Mouse (Mus musculus) limb, embryonic 13.5 days (tissue): ENCODE measurements around the gene Cacnb4. TPM values are rescaled to one million over a fixed set of nuclear protein-coding genes. Genes with fewer than 3 reads are reported as not detected.

Source experiments
- ATAC-seq: fragments of 200-750 bp; cut with Nextera tagmentation; 2 replicates; pipeline ENCODE4 v1.8.0; 2017; ENCODE audit warnings: low read depth, moderate number of reproducible peaks, moderate TSS enrichment; ENCODE audit not compliant: low FRiP score
- H3K27ac ChIP-seq: fragments of 300-500 bp; sonication (generic); 2 replicates; pipeline ENCODE4 v1.5.1; 2015; ENCODE audit warnings: inconsistent platforms, mild to moderate bottlenecking, moderate library complexity
- H3K27me3 ChIP-seq: fragments of 300-500 bp; sonication (generic); 2 replicates; pipeline ENCODE4 v1.6.1; 2015; ENCODE audit warnings: mild to moderate bottlenecking, inconsistent platforms
- H3K36me3 ChIP-seq: fragments of 300-500 bp; sonication (generic); 2 replicates; pipeline ENCODE4 v1.6.1; 2015; ENCODE audit warnings: inconsistent platforms, mild to moderate bottlenecking, moderate library complexity
- H3K4me1 ChIP-seq: fragments of 300-500 bp; sonication (generic); 2 replicates; pipeline ENCODE4 v1.6.1; 2015; ENCODE audit warnings: inconsistent platforms
- H3K4me2 ChIP-seq: fragments of 300-500 bp; sonication (generic); replicated peaks from 2 replicates; pipeline ENCODE4 v1.6.1; 2015; ENCODE audit warnings: inconsistent platforms, mild to moderate bottlenecking, moderate library complexity
- H3K4me3 ChIP-seq: fragments of 300-500 bp; sonication (generic); 2 replicates; pipeline ENCODE4 v1.5.1; 2015; ENCODE audit warnings: moderate library complexity, mild to moderate bottlenecking, inconsistent platforms
- H3K9ac ChIP-seq: fragments of 300-500 bp; sonication (generic); 2 replicates; pipeline ENCODE4 v1.6.1; 2015; ENCODE audit warnings: mild to moderate bottlenecking, inconsistent platforms
- H3K9me3 ChIP-seq: fragments of 300-500 bp; sonication (generic); 2 replicates; pipeline ENCODE4 v1.6.1; 2016; ENCODE audit warnings: inconsistent platforms
- WGBS: fragments of 180-500 bp; shearing (Covaris S2); methylation state at CpG from one replicate; pipeline ENCODE4 v1.1.7; 2015; 5-methylcytosine and 5-hydroxymethylcytosine counted together
- polyA plus RNA-seq: library from polyadenylated mRNA; unstranded; fragments of >200 nt; fragmentation: Nextera tagmentation; extraction: Ambion mirVana; gene quantifications from 2 replicates; pipeline ENCODE4 v1.2.1, GENCODE M21; 2015

The Cacnb4 gene
- polyA plus RNA-seq, 1 experiment from 2014 or later, result 1.6 TPM

- ATAC-seq, result no peak
- H3K36me3 ChIP-seq, result no peaks in the 10 kb centered on the region
- WGBS, result 94% methylated on average over 11 of the region's 11 CpGs
- no peak overlapping the region for H3K9ac ChIP-seq
- no peak overlapping the region for H3K4me2 ChIP-seq
- no peak overlapping the region for H3K4me3 ChIP-seq
- no peaks in the 10 kb centered on the region for H3K9me3 ChIP-seq
- no peak overlapping the region for H3K27ac ChIP-seq
- H3K27me3 ChIP-seq, result peaks cover 6% of the 10 kb centered on the region; the same call in 1 of the 2 replicates
- H3K4me1 ChIP-seq, result peaks cover 11% of the 10 kb centered on the region
These were observed 202.1 kb downstream of the Cacnb4 start for GRCm38 (mm10) chr2:52474570-52474969.

- Histone ChIP-seq H3K27ac (peak overlapping the region; percentile 58; the same call in 1 of the 2 replicates), H3K4me2 (no peak overlapping the region), H3K4me1 (peaks cover 11% of the 10 kb centered on the region), H3K9me3 (no peaks in the 10 kb centered on the region), H3K27me3 (0 out of 2 replicates have a peak, but pooled peaks cover 3% of the 10 kb centered on the region), H3K4me3 (no peak overlapping the region), H3K9ac (no peak overlapping the region), H3K36me3 (no peaks in the 10 kb centered on the region)
- WGBS, result 21% methylated on average over 4 of the region's 4 CpGs
- ATAC-seq, result peak; percentile 86
These were observed 204.9 kb downstream of the Cacnb4 start for GRCm38 (mm10) chr2:52471545-52472291.

GRCm38 (mm10) chr2:52470044-52470560 lies 206.5 kb downstream of the Cacnb4 start:
- WGBS, result 85% methylated on average over 4 of the region's 4 CpGs
- Histone ChIP-seq H3K9me3 (no peaks in the 10 kb centered on the region), H3K9ac (no peak overlapping the region)

GRCm38 (mm10) chr2:52467629-52468028 lies 209.0 kb downstream of the Cacnb4 start:
- no peaks in the 10 kb centered on the region for H3K9me3 ChIP-seq
- ATAC-seq, result no peak
- 83% methylated on average over 6 of the region's 6 CpGs for WGBS
- H3K9ac ChIP-seq, result no peak overlapping the region
- peaks cover 11% of the 10 kb centered on the region for H3K4me1 ChIP-seq
- H3K36me3 ChIP-seq, result no peaks in the 10 kb centered on the region
- no peak overlapping the region for H3K27ac ChIP-seq
- H3K4me2 ChIP-seq, result no peak overlapping the region
- H3K4me3 ChIP-seq, result no peak overlapping the region
- no peaks in the 10 kb centered on the region for H3K27me3 ChIP-seq

More at GRCm38 (mm10) chr2:52470044-52470560, 206.5 kb downstream of the Cacnb4 start:
- H3K4me1 ChIP-seq, result peaks cover 11% of the 10 kb centered on the region
- H3K27me3 ChIP-seq, result 0 out of 2 replicates have a peak, but pooled peaks cover 3% of the 10 kb centered on the region
- ATAC-seq, result no peak
- no peak overlapping the region for H3K27ac ChIP-seq
- no peak overlapping the region for H3K4me2 ChIP-seq
- H3K36me3 ChIP-seq, result no peaks in the 10 kb centered on the region
- H3K4me3 ChIP-seq, result no peak overlapping the region

- H3K36me3 ChIP-seq, result no peaks in the 10 kb centered on the region
- ATAC-seq, result no peak
- no peaks in the 10 kb centered on the region for H3K27me3 ChIP-seq
- no peak overlapping the region for H3K4me3 ChIP-seq
- H3K9ac ChIP-seq, result no peak overlapping the region
- H3K9me3 ChIP-seq, result no peaks in the 10 kb centered on the region
- 86% methylated on average over 12 of the region's 12 CpGs for WGBS
- no peak overlapping the region for H3K4me2 ChIP-seq
- no peaks in the 10 kb centered on the region for H3K4me1 ChIP-seq
- no peak overlapping the region for H3K27ac ChIP-seq
These were observed 215.2 kb downstream of the Cacnb4 start for GRCm38 (mm10) chr2:52461206-52461967.

- H3K4me3 ChIP-seq, result no peak overlapping the region
- no peaks in the 10 kb centered on the region for H3K36me3 ChIP-seq
These were observed 220.8 kb downstream of the Cacnb4 start for GRCm38 (mm10) chr2:52455606-52456479.

GRCm38 (mm10) chr2:52449818-52450217 lies 226.8 kb downstream of the Cacnb4 start:
- Histone ChIP-seq H3K9me3 (no peaks in the 10 kb centered on the region), H3K4me3 (no peak overlapping the region), H3K36me3 (no peaks in the 10 kb centered on the region), H3K4me1 (no peaks in the 10 kb centered on the region), H3K9ac (no peak overlapping the region), H3K27ac (no peak overlapping the region), H3K4me2 (no peak overlapping the region), H3K27me3 (no peaks in the 10 kb centered on the region)
- WGBS, result 76% methylated on average over 8 of the region's 8 CpGs
- ATAC-seq, result no peak

More at GRCm38 (mm10) chr2:52455606-52456479, 220.8 kb downstream of the Cacnb4 start:
- Histone ChIP-seq H3K9ac (no peak overlapping the region), H3K4me2 (no peak overlapping the region), H3K27me3 (no peaks in the 10 kb centered on the region), H3K9me3 (no peaks in the 10 kb centered on the region), H3K4me1 (peaks cover 9% of the 10 kb centered on the region; the same call in 1 of the 2 replicates), H3K27ac (peak overlapping the region; percentile 22; the same call in 1 of the 2 replicates)
- WGBS, result 48% methylated on average over 7 of the region's 7 CpGs
- peak; percentile 77 for ATAC-seq

- Histone ChIP-seq H3K4me2 (no peak overlapping the region), H3K4me3 (no peak overlapping the region), H3K9ac (no peak overlapping the region), H3K4me1 (no peaks in the 10 kb centered on the region), H3K27ac (no peak overlapping the region), H3K27me3 (no peaks in the 10 kb centered on the region), H3K9me3 (no peaks in the 10 kb centered on the region), H3K36me3 (no peaks in the 10 kb centered on the region)
- ATAC-seq, result no peak
- 68% methylated on average over 1 of the region's 1 CpGs for WGBS
These were observed 227.7 kb downstream of the Cacnb4 start for GRCm38 (mm10) chr2:52448916-52449315.

GRCm38 (mm10) chr2:52446648-52447047 lies 230.0 kb downstream of the Cacnb4 start:
- H3K9me3 ChIP-seq, result no peaks in the 10 kb centered on the region
- no peaks in the 10 kb centered on the region for H3K27me3 ChIP-seq
- whole genome bisulfite sequencing, result 66% methylated on average over 5 of the region's 5 CpGs
- H3K27ac ChIP-seq, result no peak overlapping the region
- no peak overlapping the region for H3K4me3 ChIP-seq
- no peaks in the 10 kb centered on the region for H3K4me1 ChIP-seq
- H3K36me3 ChIP-seq, result no peaks in the 10 kb centered on the region
- no peak overlapping the region for H3K4me2 ChIP-seq
- ATAC-seq, result no peak
- H3K9ac ChIP-seq, result no peak overlapping the region

- Histone ChIP-seq H3K9ac (no peak overlapping the region), H3K27me3 (no peaks in the 10 kb centered on the region), H3K36me3 (no peaks in the 10 kb centered on the region), H3K4me3 (no peak overlapping the region), H3K4me1 (no peaks in the 10 kb centered on the region), H3K27ac (no peak overlapping the region), H3K4me2 (no peak overlapping the region), H3K9me3 (no peaks in the 10 kb centered on the region)
- ATAC-seq, result no peak
- 53% methylated on average over 5 of the region's 5 CpGs for WGBS
These were observed 234.5 kb downstream of the Cacnb4 start for GRCm38 (mm10) chr2:52442125-52442524.

- H3K9ac ChIP-seq, result no peak overlapping the region
- H3K4me3 ChIP-seq, result no peak overlapping the region
- no peaks in the 10 kb centered on the region for H3K36me3 ChIP-seq
- no peak for ATAC-seq
- H3K27me3 ChIP-seq, result no peaks in the 10 kb centered on the region
- no peak overlapping the region for H3K27ac ChIP-seq
- H3K9me3 ChIP-seq, result no peaks in the 10 kb centered on the region
- H3K4me2 ChIP-seq, result no peak overlapping the region
- 87% methylated on average over 4 of the region's 4 CpGs for WGBS
- H3K4me1 ChIP-seq, result no peaks in the 10 kb centered on the region; the same call in 1 of the 2 replicates
These were observed 236.1 kb downstream of the Cacnb4 start for GRCm38 (mm10) chr2:52440420-52441015.
